Comparison of ENCODE assay signal across 27 mouse cellular contexts in the genomic region with DNA sequence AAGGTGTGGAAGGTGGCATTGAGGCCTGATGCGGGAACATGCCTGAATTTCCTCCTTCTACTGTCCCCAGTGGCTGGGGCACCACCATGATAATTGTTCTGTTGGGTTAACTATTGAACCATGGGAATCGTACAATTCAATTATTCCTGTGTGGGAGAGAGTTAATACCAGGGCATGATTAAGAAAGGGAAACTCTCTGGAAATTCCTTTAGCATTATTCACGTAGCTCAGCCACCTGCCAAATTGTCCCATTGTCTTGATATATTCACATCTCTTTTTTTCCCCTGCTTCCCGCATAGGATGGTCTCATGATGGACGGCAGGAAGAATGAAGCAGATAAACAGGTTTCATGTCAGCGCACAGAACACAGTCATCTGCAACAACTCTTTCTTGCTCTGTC.
"Had no signal": no experiment of that assay in that cellular context is flagged by ENCODE, and none has a peak within 500 bp of the region (broad histone marks: within the 10 kb centered on the region; RNA-seq: fewer than 3 reads in every experiment).

No protein-coding gene starts in this region.

- H3K4me2 ChIP-seq: heart, embryonic 11.5 days; heart, embryonic 13.5 days; heart, embryonic 15.5 days; hindbrain, embryonic 12.5 days; hindbrain, embryonic 14.5 days; intestine, embryonic 15.5 days; kidney, embryonic 15.5 days; limb, embryonic 13.5 days; limb, embryonic 15.5 days; liver, embryonic 12.5 days had no signal

- H3K9me3 ChIP-seq: heart, embryonic 13.5 days; heart, embryonic 15.5 days; hindbrain, embryonic 10.5 days; hindbrain, embryonic 12.5 days; intestine, embryonic 15.5 days; kidney, embryonic 15.5 days; limb, embryonic 13.5 days; limb, embryonic 15.5 days; liver, embryonic 12.5 days had no signal

- H3K36me3 ChIP-seq: heart, embryonic 13.5 days; heart, embryonic 15.5 days; hindbrain, embryonic 10.5 days; hindbrain, embryonic 12.5 days; intestine, embryonic 15.5 days; kidney, embryonic 15.5 days; limb, embryonic 13.5 days; limb, embryonic 15.5 days; liver, embryonic 12.5 days had no signal

- ATAC-seq: hindbrain, embryonic 16.5 days; inflammation-experienced regulatory T-cells, adult 6 months; intestine, embryonic 15.5 days; intestine, postnatal 0 days; liver, embryonic 12.5 days had no signal

- H3K4me3 ChIP-seq: gastrocnemius, adult 2 months; heart, embryonic 13.5 days; heart, embryonic 15.5 days; hindbrain, embryonic 10.5 days; hindbrain, embryonic 12.5 days; intestine, embryonic 15.5 days; kidney, embryonic 15.5 days; left cerebral cortex, adult 2 months; limb, embryonic 13.5 days; limb, embryonic 15.5 days; liver, embryonic 12.5 days had no signal

- H3K4me1 ChIP-seq: heart, embryonic 13.5 days; heart, embryonic 15.5 days; hindbrain, embryonic 12.5 days; intestine, embryonic 15.5 days; kidney, embryonic 15.5 days; limb, embryonic 13.5 days; limb, embryonic 15.5 days; liver, embryonic 12.5 days had no signal

- H3K27ac ChIP-seq: gastrocnemius, adult 2 months; heart, embryonic 13.5 days; heart, embryonic 15.5 days; hindbrain, embryonic 10.5 days; hindbrain, embryonic 12.5 days; hindbrain, embryonic 14.5 days; intestine, embryonic 15.5 days; kidney, embryonic 15.5 days; kidney, postnatal 0 days; left cerebral cortex, adult 2 months; limb, embryonic 13.5 days; limb, embryonic 15.5 days; liver, embryonic 12.5 days; liver, embryonic 14.5 days had no signal

- DNase-seq: gastrocnemius, adult 2 months; gastrocnemius, postnatal 10 days; gastrocnemius, postnatal 25 days; heart, adult 18-20 months; heart, postnatal 4 days; kidney, adult 2 months; kidney, adult 9 months; kidney, postnatal 14 days; kidney, postnatal 36 days; left cerebral cortex, postnatal 4 days had no signal

- H3K27me3 ChIP-seq: heart, embryonic 13.5 days; heart, embryonic 15.5 days; hindbrain, embryonic 12.5 days; intestine, embryonic 15.5 days; kidney, embryonic 15.5 days; limb, embryonic 13.5 days; limb, embryonic 15.5 days; liver, embryonic 12.5 days had no signal
